Mouse (Mus musculus): Measurements from ENCODE around the gene Pirb.

DNA sequence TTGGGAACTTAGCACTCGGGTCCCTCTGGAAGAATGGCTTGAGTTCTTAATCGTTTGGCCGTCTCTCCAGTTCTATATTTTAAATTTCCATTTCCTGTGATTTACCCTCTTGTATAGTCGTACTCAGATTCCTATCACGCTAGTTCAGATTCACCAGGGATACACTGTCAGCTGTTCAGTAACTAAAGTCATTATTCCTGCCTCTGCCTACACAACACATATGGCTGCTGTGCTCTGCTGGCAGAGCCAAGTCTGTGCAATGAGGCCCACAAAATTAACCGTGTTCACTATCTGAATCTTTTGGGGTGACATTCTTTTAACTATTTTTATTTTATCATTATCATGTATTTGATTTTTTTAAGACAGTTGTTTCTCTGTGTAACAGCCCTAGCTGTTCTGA, 21.7 kb downstream of the Pirb start:
- TF ChIP-seq CTCF (IDR thresholded peaks at IDR 0.05) (no peak), EP300 (IDR thresholded peaks at IDR 0.05) (no peak)

Data from lung, postnatal 0 days (tissue).